Mouse (Mus musculus) ES-Bruce4 (cell line): Measurements from ENCODE around the gene Hist2h2bb.

ENCODE experiments used
- CTCF ChIP-seq: IDR thresholded peaks from one replicate; pipeline ENCODE4 v1.8.1; 2011; ENCODE audit warnings: low read depth, low read length
- POLR2A ChIP-seq: IDR thresholded peaks from one replicate; pipeline ENCODE4 v1.8.1; 2011; ENCODE audit warnings: low read length; ENCODE audit not compliant: insufficient read depth

- TF ChIP-seq CTCF (no peak), POLR2A (no peak)
Measured at GRCm38 (mm10) chr3:96234914-96235313, 34.6 kb upstream of the Hist2h2bb start.
